Mouse (Mus musculus): ENCODE measurements around the gene Cchcr1. TPM values are rescaled to one million over a fixed set of nuclear protein-coding genes. Genes with fewer than 3 reads are reported as not detected.
"Not testable (repeated sequence)": the region's sequence is repeated elsewhere in the genome, so short reads cannot be mapped to it uniquely, and the experiment has no call there.

Cchcr1 gene
- polyA plus RNA-seq (2015; fragmentation: Nextera tagmentation; extraction: Ambion mirVana) = 7.4 and 8.7 TPM in 2 replicates

GRCm38 (mm10) chr17:35516652-35517500 lies at the start of gene Cchcr1, which contains the start of gene Tcf19:
Cchcr1 (plus strand) TSS chr17:35517100.
Tcf19 (minus strand) TSS chr17:35516824.
- Histone ChIP-seq H3K9me3 (replicated peaks) (no peaks in the 10 kb centered on the region), H3K4me2 (peak within 1 kb of the TSS; percentile 87), H3K4me3 (replicated peaks) (peak within 1 kb of the TSS; percentile 72), H3K27ac (replicated peaks) (peak within 1 kb of the TSS; percentile 78), H3K9ac (peak within 1 kb of the TSS; percentile 64), H3K36me3 (replicated peaks) (peaks cover 40% of the 10 kb centered on the region), H3K27me3 (no peaks in the 10 kb centered on the region), H3K4me1 (replicated peaks) (peaks cover 43% of the 10 kb centered on the region)
- ATAC-seq (ENCODE audit: insufficient read depth) = peak; percentile 94
- under 1% methylated on average over 67 of the region's 67 CpGs for WGBS (ENCODE audit: insufficient replicate concordance)

- H3K4me3 ChIP-seq (replicated peaks); H3K36me3 ChIP-seq (replicated peaks); H3K9me3 ChIP-seq (replicated peaks); H3K4me1 ChIP-seq (replicated peaks); H3K9ac ChIP-seq; ATAC-seq (ENCODE audit: insufficient read depth); H3K4me2 ChIP-seq; H3K27ac ChIP-seq (replicated peaks): not testable (repeated sequence)
- H3K27me3 ChIP-seq = peaks cover 27% of the 10 kb centered on the region
- WGBS (ENCODE audit: insufficient replicate concordance) = 32% methylated on average over 3 of the region's 3 CpGs
These were observed 48.0 kb upstream of the Cchcr1 start for GRCm38 (mm10) chr17:35468936-35469335.

GRCm38 (mm10) chr17:35469842-35470751 lies 46.8 kb upstream of the Cchcr1 start, which contains the start of gene H2-Q10:
H2-Q10 (plus strand) TSS chr17:35470089.
- Histone ChIP-seq H3K9ac (no peak within 1 kb of the TSS), H3K27ac (replicated peaks) (peak within 1 kb of the TSS; percentile 78), H3K36me3 (replicated peaks) (no peaks in the 10 kb centered on the region), H3K4me3 (replicated peaks) (peak within 1 kb of the TSS; percentile 44), H3K9me3 (replicated peaks) (no peaks in the 10 kb centered on the region), H3K4me2 (peak within 1 kb of the TSS; percentile 41), H3K27me3 (peaks cover 27% of the 10 kb centered on the region), H3K4me1 (replicated peaks) (no peaks in the 10 kb centered on the region)
- ATAC-seq (ENCODE audit: insufficient read depth) = peak; percentile 85
- 3% methylated on average over 80 of the region's 80 CpGs for WGBS (ENCODE audit: insufficient replicate concordance)

GRCm38 (mm10) chr17:35484066-35484465 lies 32.8 kb upstream of the Cchcr1 start:
- Histone ChIP-seq H3K27me3 (peaks cover 5% of the 10 kb centered on the region), H3K27ac (replicated peaks) (no peak overlapping the region), H3K9ac (no peak overlapping the region), H3K4me1 (replicated peaks) (no peaks in the 10 kb centered on the region), H3K4me2 (no peak overlapping the region), H3K36me3 (replicated peaks) (no peaks in the 10 kb centered on the region), H3K9me3 (replicated peaks) (no peaks in the 10 kb centered on the region), H3K4me3 (replicated peaks) (no peak overlapping the region)
- WGBS (ENCODE audit: insufficient replicate concordance) = 1% methylated on average over 9 of the region's 9 CpGs
- ATAC-seq (ENCODE audit: insufficient read depth) = no peak

GRCm38 (mm10) chr17:35485702-35486101 lies 31.2 kb upstream of the Cchcr1 start:
- peak; percentile 66 for ATAC-seq (ENCODE audit: insufficient read depth)
- Histone ChIP-seq H3K36me3 (replicated peaks) (no peaks in the 10 kb centered on the region), H3K4me3 (replicated peaks) (no peak overlapping the region), H3K27ac (replicated peaks) (0 out of 2 replicates have a peak overlapping the region, but pooled peaks have one; percentile 38), H3K4me1 (replicated peaks) (no peaks in the 10 kb centered on the region), H3K9me3 (replicated peaks) (no peaks in the 10 kb centered on the region), H3K9ac (no peak overlapping the region), H3K4me2 (no peak overlapping the region), H3K27me3 (peaks cover 12% of the 10 kb centered on the region)
- WGBS (ENCODE audit: insufficient replicate concordance) = 24% methylated on average over 4 of the region's 4 CpGs

- WGBS (ENCODE audit: insufficient replicate concordance) = 36% methylated on average over 10 of the region's 10 CpGs
These were observed 30.2 kb upstream of the Cchcr1 start for GRCm38 (mm10) chr17:35486726-35487125.

GRCm38 (mm10) chr17:35488041-35488440 lies 28.9 kb upstream of the Cchcr1 start:
- H3K27me3 ChIP-seq = peaks cover 12% of the 10 kb centered on the region
- ATAC-seq (ENCODE audit: insufficient read depth) = no peak
- no peak overlapping the region for H3K9ac ChIP-seq
- no peaks in the 10 kb centered on the region for H3K9me3 ChIP-seq (replicated peaks)
- no peak overlapping the region for H3K4me3 ChIP-seq (replicated peaks)
- H3K36me3 ChIP-seq (replicated peaks) = no peaks in the 10 kb centered on the region
- 70% methylated on average over 2 of the region's 2 CpGs for WGBS (ENCODE audit: insufficient replicate concordance)
- H3K27ac ChIP-seq (replicated peaks) = no peak overlapping the region
- no peaks in the 10 kb centered on the region for H3K4me1 ChIP-seq (replicated peaks)
- no peak overlapping the region for H3K4me2 ChIP-seq

More at GRCm38 (mm10) chr17:35486726-35487125, 30.2 kb upstream of the Cchcr1 start:
- no peaks in the 10 kb centered on the region for H3K36me3 ChIP-seq (replicated peaks)
- peaks cover 12% of the 10 kb centered on the region for H3K27me3 ChIP-seq
- H3K27ac ChIP-seq (replicated peaks) = no peak overlapping the region
- no peaks in the 10 kb centered on the region for H3K4me1 ChIP-seq (replicated peaks)
- H3K4me3 ChIP-seq (replicated peaks) = no peak overlapping the region
- no peak overlapping the region for H3K9ac ChIP-seq
- no peak for ATAC-seq (ENCODE audit: insufficient read depth)
- H3K4me2 ChIP-seq = no peak overlapping the region
- H3K9me3 ChIP-seq (replicated peaks) = no peaks in the 10 kb centered on the region

- no peak for ATAC-seq (ENCODE audit: insufficient read depth)
- Histone ChIP-seq H3K36me3 (replicated peaks) (no peaks in the 10 kb centered on the region), H3K4me3 (replicated peaks) (no peak overlapping the region), H3K27me3 (peaks cover 12% of the 10 kb centered on the region), H3K27ac (replicated peaks) (no peak overlapping the region), H3K9me3 (replicated peaks) (no peaks in the 10 kb centered on the region), H3K9ac (no peak overlapping the region), H3K4me1 (replicated peaks) (no peaks in the 10 kb centered on the region), H3K4me2 (no peak overlapping the region)
- WGBS (ENCODE audit: insufficient replicate concordance) = 57% methylated on average over 5 of the region's 5 CpGs
These were observed 26.6 kb upstream of the Cchcr1 start for GRCm38 (mm10) chr17:35490320-35490719.

GRCm38 (mm10) chr17:35497124-35497523 lies 19.8 kb upstream of the Cchcr1 start:
- Histone ChIP-seq H3K27ac (replicated peaks) (no peak overlapping the region), H3K36me3 (replicated peaks) (no peaks in the 10 kb centered on the region), H3K4me3 (replicated peaks) (no peak overlapping the region), H3K9ac (no peak overlapping the region), H3K9me3 (replicated peaks) (no peaks in the 10 kb centered on the region), H3K27me3 (peaks cover 5% of the 10 kb centered on the region), H3K4me1 (replicated peaks) (no peaks in the 10 kb centered on the region), H3K4me2 (no peak overlapping the region)
- 71% methylated on average over 7 of the region's 7 CpGs for WGBS (ENCODE audit: insufficient replicate concordance)
- ATAC-seq (ENCODE audit: insufficient read depth) = no peak

- Histone ChIP-seq H3K4me1 (replicated peaks) (no peaks in the 10 kb centered on the region), H3K9me3 (replicated peaks) (no peaks in the 10 kb centered on the region), H3K27ac (replicated peaks) (no peak overlapping the region), H3K27me3 (peaks cover 52% of the 10 kb centered on the region), H3K4me3 (replicated peaks) (no peak overlapping the region), H3K4me2 (no peak overlapping the region), H3K9ac (no peak overlapping the region), H3K36me3 (replicated peaks) (no peaks in the 10 kb centered on the region)
- ATAC-seq (ENCODE audit: insufficient read depth) = no peak
- 15% methylated on average over 6 of the region's 6 CpGs for WGBS (ENCODE audit: insufficient replicate concordance)
These were observed 14.7 kb upstream of the Cchcr1 start for GRCm38 (mm10) chr17:35502226-35502625.

GRCm38 (mm10) chr17:35502762-35503161 lies 14.1 kb upstream of the Cchcr1 start:
- 33% methylated on average over 5 of the region's 5 CpGs for WGBS (ENCODE audit: insufficient replicate concordance)
- Histone ChIP-seq H3K4me3 (replicated peaks) (no peak overlapping the region), H3K4me2 (no peak overlapping the region), H3K9me3 (replicated peaks) (no peaks in the 10 kb centered on the region), H3K4me1 (replicated peaks) (no peaks in the 10 kb centered on the region), H3K27ac (replicated peaks) (no peak overlapping the region), H3K36me3 (replicated peaks) (no peaks in the 10 kb centered on the region), H3K27me3 (peaks cover 58% of the 10 kb centered on the region), H3K9ac (no peak overlapping the region)
- ATAC-seq (ENCODE audit: insufficient read depth) = no peak
